Mouse (Mus musculus): ENCODE results near the gene Camk2n1.

Gene Camk2n1

DNA sequence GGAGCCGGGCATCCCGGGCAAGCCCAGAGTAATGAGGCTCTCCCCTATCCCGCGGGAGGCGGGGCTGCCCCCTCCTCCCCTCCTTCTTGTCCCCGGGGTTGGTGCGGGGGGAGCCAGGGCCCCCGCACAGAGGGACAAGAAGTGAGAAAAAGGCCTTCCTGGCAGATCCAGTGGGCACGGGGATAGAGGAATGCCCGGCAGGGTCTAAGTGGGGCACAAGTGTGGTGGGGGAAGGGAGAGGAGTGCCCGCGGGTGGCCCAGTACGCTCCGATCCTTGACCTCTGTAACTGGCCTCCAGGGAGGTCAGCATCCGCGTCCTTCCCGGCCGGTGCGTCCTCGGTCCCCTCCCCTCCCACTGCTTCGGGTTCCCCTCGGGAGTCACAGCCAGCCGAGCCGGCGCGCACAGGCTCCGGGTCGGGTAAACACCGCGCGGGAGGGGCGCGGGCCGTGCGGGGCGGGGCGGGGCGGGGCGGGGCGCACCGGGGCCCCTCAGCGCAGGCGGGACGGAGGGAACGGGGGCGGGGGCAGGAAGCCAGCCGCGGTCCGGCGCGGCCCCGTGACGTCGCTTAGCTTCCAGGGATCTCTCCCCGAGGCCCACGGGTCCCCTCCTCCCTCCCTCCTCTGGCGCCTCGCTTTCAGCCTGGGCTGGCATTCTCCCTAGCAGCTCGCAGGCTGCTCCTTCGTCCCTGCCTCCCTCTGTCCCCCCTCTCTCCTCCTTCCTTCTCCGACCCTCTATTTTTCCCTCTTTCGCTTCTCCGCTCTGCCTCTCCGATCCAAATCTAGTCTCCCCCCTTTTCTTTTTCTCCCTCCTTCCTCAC lies at the start of gene Camk2n1:
Camk2n1 (plus strand) TSS at position 562 of the 818 bp plus-strand sequence.
- in situ Hi-C loops (cut with MseI, MboI), result loop anchor here in 1 of 2 experiments (5.0 to 10.0 kb wide), 2 partner anchors 248 to 391 kb away; no protein-coding TSS in a partner anchor

DNA sequence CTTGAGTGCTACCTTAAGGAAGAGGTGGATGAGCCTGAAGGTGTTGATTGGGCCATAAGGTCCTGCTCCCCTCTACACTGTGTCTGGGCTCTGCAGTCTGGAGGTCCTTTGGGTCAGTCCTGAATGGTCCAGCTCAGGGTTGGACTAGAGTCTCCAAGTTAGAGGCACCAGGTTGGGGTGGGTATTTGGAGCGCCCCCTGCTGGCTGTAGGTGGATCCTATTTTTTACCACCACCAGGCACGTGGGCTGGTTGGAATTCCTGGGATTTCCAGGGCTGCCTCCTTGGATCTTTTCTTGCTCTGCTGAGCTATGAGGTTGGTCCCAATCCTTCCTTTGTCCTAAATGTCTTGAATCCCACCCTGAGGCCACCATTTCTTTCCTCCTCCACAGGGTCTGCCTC lies 49.3 kb upstream of the Camk2n1 start:
- in situ Hi-C loops (cut with MseI, MboI), result no loop called here

DNA sequence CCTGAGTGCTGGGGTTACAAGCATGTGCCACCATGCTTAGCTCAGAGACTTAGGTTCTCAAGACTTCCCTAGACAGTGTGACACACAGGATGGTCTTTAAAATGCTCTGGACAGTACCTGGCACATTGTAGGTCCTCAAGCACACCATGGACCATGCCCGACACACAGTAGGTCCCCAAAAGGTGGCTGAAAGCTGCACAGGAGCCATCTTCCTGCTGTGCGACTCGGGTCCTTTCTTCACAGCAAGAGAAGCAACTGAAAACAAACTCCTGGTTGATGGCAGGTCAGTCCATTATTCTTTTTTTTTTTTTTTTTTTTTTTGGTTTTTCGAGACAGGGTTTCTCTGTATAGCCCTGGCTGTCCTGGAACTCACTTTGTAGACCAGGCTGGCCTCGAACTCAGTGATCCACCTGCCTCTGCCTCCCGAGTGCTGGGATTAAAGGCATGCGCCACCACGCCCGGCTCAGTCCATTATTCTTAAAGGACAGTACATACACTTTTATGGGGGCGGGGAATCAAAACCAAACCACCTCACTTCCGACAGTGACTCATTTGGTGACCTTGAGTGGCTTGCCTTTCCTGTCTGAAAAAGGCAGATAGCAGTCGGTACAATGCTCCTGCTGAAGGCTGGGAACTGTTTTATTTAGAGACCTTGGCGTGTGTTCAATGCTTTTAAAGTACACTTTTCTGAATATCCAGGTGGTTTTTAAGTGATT lies 46.5 kb upstream of the Camk2n1 start:
- in situ Hi-C loops (cut with MseI, MboI), result no loop called here

DNA sequence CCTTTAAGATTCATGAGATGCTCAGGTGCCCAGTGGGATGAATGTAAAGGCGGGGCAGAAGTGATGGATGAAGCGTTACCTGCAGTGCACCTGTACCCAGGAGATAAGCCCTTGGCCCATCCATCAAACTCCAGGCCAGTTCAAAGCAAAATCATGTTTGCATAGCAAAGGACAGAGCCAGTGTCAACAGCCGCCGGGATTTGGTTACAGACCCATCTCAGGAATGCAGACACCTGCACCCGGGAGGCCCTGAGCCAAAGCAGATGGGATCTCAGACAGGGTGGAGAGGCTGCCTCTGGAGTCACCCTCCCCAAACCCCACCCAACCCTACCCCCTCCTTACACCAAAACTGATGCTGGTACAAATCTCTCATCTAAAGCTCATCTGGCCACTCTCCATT lies 43.1 kb upstream of the Camk2n1 start:
- in situ Hi-C loops (cut with MseI, MboI), result no loop called here

DNA sequence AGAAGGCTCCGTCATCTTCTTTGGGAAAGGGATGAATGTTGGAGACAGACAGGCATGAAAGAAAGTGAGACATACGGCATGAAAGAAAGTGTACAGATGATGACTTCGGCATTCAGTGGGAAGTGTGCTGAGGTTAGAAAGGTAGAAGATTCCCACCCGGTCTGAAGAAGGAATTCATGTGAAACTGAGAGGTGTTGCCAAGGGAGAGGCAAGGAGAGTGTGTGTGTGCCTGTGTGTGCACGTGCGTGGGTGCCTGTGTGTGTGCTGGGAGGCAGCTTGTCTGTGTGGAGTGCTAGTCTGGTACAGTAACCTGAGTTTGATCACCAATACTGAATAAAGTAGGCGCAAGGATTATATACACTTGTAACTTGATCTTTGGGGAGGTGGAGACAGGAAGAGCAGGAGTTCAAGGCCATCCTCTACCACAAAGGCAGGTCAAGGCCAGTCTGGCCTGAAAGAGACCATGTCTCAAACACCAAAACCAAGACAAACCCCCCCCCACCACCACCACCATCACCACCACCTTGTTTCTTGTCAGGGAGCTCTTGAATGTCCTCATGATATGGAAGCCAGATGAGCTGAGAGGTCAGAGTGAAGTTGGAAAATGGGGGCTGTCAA lies 42.5 kb upstream of the Camk2n1 start:
- in situ Hi-C loops (cut with MseI, MboI), result no loop called here

DNA sequence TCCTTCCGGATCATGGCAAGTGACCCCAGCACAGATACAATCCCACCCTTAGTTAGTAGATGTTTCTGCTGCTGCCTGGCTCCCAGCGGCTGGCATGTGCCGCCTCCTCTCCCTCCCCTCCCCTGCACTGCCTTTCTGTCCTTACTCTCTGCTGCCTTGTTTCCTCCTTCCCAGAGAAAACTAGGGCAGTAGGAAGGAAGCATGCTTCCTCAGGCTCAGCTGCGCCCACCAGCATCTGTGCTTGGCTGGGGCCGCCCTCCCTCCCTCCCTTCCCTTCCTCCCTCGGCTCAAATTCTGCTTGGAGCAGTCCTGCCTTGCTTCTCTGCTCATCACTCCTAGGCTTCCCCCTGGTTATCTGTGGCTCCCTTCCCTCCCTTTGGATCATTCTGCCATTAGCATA lies 39.4 kb upstream of the Camk2n1 start:
- in situ Hi-C loops (cut with MseI, MboI), result no loop called here

DNA sequence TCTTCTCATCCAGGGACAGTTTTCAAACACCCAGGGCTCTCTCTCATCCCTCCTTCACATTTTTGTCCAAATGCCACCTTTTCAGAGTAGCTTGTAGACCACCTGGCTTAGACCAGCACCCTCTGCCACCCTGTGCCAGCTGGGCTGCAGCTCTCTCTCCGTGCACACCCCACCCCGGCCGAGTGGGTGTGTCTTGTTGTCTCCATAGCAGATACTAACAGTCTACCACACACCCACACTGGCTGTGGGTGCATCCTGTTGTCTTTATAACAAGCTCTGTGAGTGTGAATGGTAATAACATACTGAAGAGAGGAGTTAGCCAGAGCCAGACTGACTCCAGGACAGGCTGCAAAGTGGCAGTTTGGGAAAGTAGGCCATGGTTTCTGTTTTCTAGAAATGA lies 38.1 kb upstream of the Camk2n1 start:
- in situ Hi-C loops (cut with MseI, MboI), result no loop called here

DNA sequence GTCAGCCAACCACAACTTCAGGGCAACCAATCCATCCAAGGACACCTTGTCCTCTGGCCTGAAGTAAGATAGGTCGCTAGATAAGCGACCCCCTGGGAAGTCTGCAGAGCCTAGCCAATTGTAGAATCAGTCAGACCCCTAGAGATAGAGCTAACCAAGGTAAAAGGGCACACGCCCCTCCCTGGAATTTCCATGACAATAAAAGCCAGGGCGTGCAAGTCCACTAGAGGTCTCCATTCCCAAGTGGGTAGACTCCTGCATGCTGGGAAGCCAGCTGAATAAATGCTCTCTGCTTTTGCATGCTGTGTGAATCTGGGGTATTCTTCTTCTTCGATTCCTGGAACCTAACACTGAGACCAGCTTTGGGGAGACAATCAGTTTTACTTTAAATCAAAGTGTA lies 37.7 kb upstream of the Camk2n1 start:
- in situ Hi-C loops (cut with MseI, MboI), result no loop called here

DNA sequence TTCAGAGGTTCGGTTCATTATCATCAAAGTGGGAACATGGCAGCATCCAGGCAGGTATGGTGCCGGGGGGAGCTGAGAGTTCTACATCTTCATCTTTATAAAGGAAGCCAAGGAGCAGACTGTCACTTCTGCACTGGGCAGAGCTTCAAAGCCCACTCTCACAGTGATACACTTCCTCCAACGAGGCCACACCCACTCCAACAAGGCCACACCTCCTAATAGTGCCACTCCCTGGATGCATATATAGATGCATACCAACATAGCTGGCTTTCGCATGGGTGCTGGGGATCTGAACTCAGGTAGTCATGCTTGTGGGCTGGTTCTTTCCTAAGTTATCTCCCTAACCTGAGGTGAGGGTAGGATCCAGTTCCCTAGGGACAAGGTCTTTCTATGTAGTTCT lies 36.2 kb upstream of the Camk2n1 start:
- in situ Hi-C loops (cut with MseI, MboI), result no loop called here

DNA sequence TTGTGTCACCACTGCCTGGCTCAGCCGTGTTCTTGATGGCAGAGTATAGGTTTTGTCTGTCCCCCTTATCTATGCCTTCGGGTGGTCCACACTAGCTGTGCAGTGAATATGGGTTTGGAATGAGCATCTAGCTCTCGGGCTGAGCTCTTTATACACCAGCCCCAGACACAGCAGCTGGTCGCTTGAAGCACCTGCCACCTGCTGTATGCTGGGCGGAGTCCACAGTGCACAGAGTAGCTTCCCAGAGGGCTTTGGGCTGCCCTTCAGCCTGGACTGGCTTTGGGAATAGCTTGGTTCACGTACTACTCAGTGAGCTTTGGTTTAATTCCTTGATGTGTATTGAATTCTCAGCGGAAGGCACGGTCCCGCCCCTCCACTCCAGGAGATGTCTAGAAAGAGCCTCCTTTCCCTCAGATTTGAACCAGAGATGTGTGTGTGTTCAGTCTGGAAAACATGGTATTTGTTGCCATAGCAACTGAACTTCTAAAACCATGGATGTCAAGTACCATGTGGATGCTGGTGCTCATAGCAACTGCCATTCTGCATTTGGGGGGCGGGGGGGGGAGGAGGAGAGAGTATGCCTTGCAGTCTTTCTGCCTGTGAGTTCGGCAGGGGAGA lies 35.7 kb upstream of the Camk2n1 start:
- in situ Hi-C loops (cut with MseI, MboI), result no loop called here

DNA sequence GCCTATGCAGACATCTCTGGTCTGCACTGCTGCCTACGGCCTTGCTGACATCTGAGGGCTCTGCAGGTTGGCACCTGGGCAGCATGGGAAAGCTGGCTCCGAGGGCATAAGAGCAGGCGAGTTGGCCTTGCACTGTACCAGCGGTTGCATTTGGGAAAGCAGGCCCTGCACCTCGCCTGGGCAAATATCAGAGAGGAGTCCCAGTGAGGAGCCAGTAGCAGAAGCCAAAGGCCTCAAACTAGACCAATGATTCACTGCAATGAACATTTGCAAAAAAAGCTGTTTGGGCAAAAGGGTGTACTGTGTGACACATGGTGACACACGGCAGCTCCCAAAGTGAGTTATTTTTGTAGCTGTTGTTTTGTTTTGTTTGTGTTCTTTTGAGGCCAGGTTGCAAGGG lies 29.1 kb upstream of the Camk2n1 start:
- in situ Hi-C loops (cut with MseI, MboI), result loop anchor here in 1 of 2 experiments (5.0 kb wide), 1 partner anchor 43 kb away; no protein-coding TSS in a partner anchor

DNA sequence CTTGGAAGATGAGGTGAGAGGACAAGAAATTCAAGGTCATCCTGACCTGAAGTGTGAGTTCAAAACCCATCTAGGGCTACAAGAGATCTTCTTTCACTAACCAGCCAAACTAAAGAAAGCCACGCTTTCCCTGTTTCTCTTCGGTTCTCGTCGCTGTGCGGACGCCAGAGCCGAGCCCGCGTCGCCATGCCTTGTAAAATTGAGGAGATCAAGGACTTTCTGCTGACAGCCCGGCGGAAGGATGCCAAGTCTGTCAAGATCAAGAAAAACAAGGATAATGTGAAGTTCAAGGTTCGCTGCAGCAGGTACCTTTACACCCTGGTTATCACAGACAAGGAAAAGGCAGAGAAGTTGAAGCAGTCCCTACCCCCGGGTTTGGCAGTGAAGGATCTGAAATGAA lies 28.5 kb upstream of the Camk2n1 start:
- in situ Hi-C loops (cut with MseI, MboI), result loop anchor here in 1 of 2 experiments (5.0 kb wide), 1 partner anchor 43 kb away; no protein-coding TSS in a partner anchor

DNA sequence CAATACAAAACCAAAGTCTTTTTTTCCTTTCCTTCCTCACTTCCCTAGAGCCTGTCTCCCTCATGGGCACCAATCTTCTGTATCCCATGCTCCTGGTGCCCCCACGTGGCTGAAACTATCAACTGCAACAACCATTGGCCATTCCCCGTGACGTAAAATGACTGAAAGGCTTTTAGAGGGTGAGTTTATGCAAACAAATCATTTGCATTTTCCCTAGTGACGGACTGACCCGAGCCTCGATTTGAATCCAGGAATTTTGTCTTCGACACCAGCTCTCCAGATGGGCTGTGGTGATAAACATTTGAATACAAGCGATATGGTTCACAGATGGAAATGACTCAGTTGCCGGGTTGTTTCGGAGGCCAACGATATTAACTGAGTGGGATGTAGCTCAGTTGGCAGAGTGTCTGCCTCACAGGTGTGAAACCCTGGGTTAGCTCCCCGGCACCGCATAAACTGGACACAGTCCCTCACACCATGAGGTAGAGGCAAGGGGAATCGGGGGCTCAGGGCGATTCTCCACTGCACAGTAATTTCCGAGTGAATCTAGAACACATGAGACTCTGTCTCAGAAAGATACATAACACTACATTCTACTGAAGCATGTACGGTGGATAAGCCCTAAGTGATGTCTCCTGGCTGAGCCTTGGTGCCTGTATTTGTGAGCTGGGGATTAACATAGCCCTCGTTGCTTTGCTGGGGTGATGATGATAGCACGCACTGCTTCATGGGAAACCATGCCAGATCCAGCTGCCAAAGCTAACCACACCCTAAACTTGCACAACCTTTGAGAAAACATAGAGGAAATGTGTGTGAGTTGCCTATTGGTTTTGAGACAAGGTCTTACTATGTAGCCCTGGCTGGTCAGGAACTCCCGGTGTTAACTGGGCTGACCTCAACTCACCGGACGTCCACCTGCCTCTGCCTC lies 27.1 kb upstream of the Camk2n1 start:
- in situ Hi-C loops (cut with MseI, MboI), result loop anchor here in 1 of 2 experiments (5.0 kb wide), 1 partner anchor 45 kb away; no protein-coding TSS in a partner anchor

DNA sequence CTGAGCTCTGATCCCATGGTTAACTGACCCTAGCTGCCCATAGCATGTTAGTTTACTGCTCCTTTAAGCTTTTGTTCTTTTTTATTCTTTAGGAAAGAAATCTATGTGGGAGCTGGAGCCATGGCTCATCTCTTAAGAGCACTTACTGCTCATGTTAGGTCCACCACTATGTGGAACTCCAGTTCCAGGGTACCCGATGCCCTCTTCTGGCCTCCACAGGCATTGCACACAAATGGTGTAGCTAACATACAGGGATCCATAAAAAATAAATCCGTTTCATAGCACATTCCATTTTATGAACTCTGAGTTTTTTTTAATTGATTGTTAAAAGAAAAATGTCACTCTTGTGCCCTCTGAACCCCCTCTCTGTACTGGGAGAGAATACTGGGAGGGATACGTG lies 24.3 kb upstream of the Camk2n1 start:
- in situ Hi-C loops (cut with MseI, MboI), result loop anchor here in 1 of 2 experiments (5.0 kb wide), 1 partner anchor 47 kb away; no protein-coding TSS in a partner anchor

DNA sequence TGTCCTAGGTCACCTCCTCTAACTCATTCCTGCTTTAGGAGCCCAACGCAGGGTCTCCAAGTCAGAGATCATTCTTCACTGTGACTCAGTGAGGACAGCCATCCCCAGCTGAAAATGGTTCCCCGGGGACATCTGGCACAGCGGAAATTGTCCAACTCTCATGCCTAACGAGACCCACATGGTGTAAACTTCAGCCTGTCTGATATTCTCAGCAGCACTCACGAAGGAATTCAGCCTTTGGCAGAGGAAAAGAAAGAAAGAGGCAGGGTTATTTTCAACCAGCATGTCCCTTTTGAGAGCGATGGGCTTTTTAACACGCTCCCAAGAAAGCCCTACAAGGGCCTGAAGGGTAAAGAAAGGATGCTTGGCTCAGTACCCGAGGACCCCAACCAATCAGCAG lies 22.8 kb upstream of the Camk2n1 start:
- in situ Hi-C loops (cut with MseI, MboI), result no loop called here

DNA sequence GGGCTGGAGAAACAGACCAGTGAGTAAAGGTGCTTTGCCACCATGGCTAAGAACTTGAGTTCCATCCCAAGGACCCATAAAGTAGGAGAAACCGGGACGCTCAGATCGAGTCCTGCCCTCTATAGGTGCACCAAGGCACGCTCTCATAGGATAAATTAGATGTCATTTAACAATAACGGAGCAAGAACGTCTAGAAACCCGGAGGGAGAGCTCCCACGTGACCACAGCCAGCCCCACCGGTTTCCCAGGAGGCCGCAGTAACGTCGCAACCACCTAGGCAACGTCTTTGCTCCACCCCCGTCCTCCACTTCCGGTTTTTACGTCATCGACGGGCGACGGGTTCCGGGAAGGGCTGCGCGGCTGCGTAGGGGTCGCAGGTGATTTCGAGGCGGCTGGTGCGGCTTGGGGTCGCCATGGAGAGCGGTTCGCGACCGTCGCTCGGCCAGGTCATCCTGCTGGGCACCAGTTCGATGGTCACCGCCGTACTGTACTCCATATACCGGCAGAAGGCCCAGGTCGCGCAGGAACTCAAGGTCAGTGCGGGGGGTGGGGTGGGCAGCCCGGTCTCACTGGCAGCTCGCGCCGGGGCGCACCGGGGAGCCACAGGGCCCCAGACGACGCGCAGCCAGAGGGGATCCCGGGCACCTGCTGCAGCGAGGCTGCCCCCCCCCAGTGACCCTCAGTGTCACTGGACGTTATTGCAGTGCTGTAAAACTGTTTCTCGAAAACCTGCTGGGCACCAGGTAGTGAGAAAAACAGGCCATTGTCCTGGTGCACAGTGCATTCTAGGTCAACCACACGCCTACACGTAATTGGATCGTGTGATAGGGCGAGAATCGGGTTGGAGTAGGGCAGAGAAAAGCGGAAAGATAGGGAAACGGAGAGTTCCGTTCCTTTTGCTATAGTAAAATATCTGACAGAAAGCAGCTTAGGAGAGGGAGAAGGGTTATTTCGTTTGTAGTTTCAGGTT lies 19.5 kb upstream of the Camk2n1 start, which contains the start of gene Mul1:
Mul1 (plus strand) TSS at position 325 of the 970 bp plus-strand sequence.
- in situ Hi-C loops (cut with MseI, MboI), result no loop called here

DNA sequence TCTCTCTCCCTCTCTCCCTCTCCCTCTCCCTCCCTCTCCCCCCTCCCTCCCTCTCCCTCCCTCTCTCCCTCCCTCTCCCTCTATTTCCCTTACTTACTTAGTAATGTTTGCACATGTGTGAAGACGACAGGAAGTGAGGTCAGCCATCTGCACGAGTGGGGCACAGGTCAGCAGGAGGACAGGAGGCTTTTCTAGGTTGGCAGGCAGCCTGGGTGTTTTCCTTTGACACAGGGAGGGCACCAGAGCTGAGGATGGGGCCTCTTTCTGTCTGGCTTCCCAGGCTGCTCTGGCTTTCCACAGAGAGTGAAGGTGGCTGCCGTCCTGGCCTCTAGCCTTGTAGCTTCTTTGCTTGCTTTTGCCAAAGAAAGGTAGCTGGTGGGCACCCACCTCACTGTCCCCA lies 14.1 kb upstream of the Camk2n1 start:
- in situ Hi-C loops (cut with MseI, MboI), result no loop called here

DNA sequence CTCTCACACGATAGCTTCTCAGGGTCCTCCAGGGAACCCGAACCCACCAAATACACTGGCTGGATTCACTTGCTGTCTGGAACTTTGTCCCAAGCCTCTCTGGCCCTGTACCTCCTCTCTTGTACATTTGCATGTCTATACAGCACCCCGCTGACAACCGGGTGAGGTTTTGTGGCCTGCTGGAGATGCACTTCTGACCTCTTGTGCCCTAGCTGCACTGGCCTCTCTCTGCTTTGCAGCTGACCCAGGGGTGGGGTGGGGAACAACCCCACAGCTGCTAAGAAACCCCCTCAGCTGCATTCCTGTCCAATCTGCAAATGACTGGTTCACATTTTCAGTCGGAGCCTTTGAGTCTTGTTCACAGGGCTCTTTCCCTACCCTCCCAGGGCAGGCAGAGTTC lies 9.2 kb upstream of the Camk2n1 start:
- in situ Hi-C loops (cut with MseI, MboI), result loop anchor here in 1 of 2 experiments (5.0 kb wide), 2 partner anchors 257 to 407 kb away; no protein-coding TSS in a partner anchor

DNA sequence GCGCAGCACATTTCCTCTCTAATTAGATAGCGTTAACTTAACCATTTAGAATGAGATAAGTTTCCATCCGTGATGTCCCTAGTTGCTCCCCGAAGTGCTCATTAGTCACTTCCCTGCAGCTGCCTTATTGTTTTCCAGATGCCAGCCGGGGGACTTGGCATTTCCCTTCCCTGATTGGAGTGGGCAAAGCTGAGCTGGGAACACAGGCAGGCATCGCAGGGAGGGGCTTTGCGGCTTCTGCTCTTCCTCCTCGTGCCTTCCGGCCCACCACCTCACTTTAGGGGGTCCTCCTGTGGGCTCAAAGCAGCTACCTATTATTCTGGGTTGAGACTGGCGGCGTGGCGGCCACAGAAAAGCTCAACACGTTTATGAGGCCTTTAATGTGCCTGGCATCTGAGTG lies 7.1 kb upstream of the Camk2n1 start:
- in situ Hi-C loops (cut with MseI, MboI), result loop anchor here in 1 of 2 experiments (5.0 kb wide), 2 partner anchors 255 to 405 kb away; no protein-coding TSS in a partner anchor
